Mouse (Mus musculus): Measurements from ENCODE around the gene Unc79. TPM values are rescaled to one million over a fixed set of nuclear protein-coding genes. Genes with fewer than 3 reads are reported as not detected.
A peak's percentile ranks its signal among the peaks of the same experiment; 100 is the strongest.

Gene Unc79
- polyA plus RNA-seq, 1 experiment from 2014 or later, result 5.2 TPM

- ATAC-seq (ENCODE audit: low FRiP score), result no peak
- H3K4me1 ChIP-seq, result no peaks in the 10 kb centered on the region
- H3K4me3 ChIP-seq, result no peak overlapping the region
- no peaks in the 10 kb centered on the region for H3K27me3 ChIP-seq
- no peak overlapping the region for H3K27ac ChIP-seq
- H3K9me3 ChIP-seq (replicated peaks), result no peaks in the 10 kb centered on the region
- H3K36me3 ChIP-seq, result peaks cover 11% of the 10 kb centered on the region; the same call in 1 of the 2 replicates
- H3K9ac ChIP-seq, result no peak overlapping the region
- H3K4me2 ChIP-seq (replicated peaks), result no peak overlapping the region
- WGBS, result 18% methylated on average over 7 of the region's 7 CpGs
These were observed 234.4 kb downstream of the Unc79 start for GRCm38 (mm10) chr12:103183057-103183456.

GRCm38 (mm10) chr12:103187020-103187419 is 238.4 kb downstream of the Unc79 start:
- no peak for ATAC-seq (ENCODE audit: low FRiP score)
- WGBS, result 85% methylated on average over 7 of the region's 7 CpGs

GRCm38 (mm10) chr12:103188223-103188622 is 239.6 kb downstream of the Unc79 start:
- no peak overlapping the region for H3K4me2 ChIP-seq (replicated peaks)
- no peak overlapping the region for H3K9ac ChIP-seq
- H3K36me3 ChIP-seq, result no peaks in the 10 kb centered on the region
- no peak overlapping the region for H3K4me3 ChIP-seq
- H3K9me3 ChIP-seq (replicated peaks), result no peaks in the 10 kb centered on the region
- no peak overlapping the region for H3K27ac ChIP-seq
- peaks cover 2% of the 10 kb centered on the region; the same call in 1 of the 2 replicates for H3K4me1 ChIP-seq
- WGBS, result 84% methylated on average over 8 of the region's 8 CpGs
- ATAC-seq (ENCODE audit: low FRiP score), result no peak
- H3K27me3 ChIP-seq, result no peaks in the 10 kb centered on the region

More at GRCm38 (mm10) chr12:103187020-103187419, 238.4 kb downstream of the Unc79 start:
- Histone ChIP-seq H3K4me2 (replicated peaks) (no peak overlapping the region), H3K9me3 (replicated peaks) (no peaks in the 10 kb centered on the region), H3K4me1 (peaks cover 2% of the 10 kb centered on the region; the same call in 1 of the 2 replicates), H3K36me3 (0 out of 2 replicates have a peak, but pooled peaks cover 2% of the 10 kb centered on the region), H3K4me3 (no peak overlapping the region), H3K27me3 (no peaks in the 10 kb centered on the region), H3K27ac (no peak overlapping the region), H3K9ac (no peak overlapping the region)

DNA sequence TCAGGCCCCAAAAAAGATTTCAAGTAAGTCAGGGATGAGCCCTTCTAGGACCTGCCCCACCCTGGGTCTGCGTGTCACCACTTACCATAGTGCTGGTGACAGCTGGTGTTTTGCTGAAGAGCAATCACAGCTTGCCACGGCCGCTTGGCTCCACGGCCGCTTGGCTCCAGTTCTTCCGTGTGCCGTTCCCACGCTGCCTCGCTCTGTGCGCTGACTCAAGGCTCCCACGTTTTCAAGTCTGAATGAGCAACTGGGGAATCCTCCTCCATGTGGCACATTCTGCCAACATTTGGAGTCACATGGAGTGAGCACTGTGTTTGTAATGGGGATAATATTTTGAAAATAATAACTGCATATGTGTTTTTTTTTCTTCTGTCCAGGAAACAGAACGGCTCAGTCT is 241.1 kb downstream of the Unc79 start:
- WGBS, result 79% methylated on average over 12 of the region's 12 CpGs
- no peaks in the 10 kb centered on the region for H3K9me3 ChIP-seq (replicated peaks)
- no peaks in the 10 kb centered on the region for H3K36me3 ChIP-seq
- no peak overlapping the region for H3K27ac ChIP-seq
- ATAC-seq (ENCODE audit: low FRiP score), result no peak
- no peaks in the 10 kb centered on the region for H3K27me3 ChIP-seq
- no peak overlapping the region for H3K4me2 ChIP-seq (replicated peaks)
- H3K4me3 ChIP-seq, result no peak overlapping the region
- peaks cover 2% of the 10 kb centered on the region; the same call in 1 of the 2 replicates for H3K4me1 ChIP-seq
- H3K9ac ChIP-seq, result no peak overlapping the region

DNA sequence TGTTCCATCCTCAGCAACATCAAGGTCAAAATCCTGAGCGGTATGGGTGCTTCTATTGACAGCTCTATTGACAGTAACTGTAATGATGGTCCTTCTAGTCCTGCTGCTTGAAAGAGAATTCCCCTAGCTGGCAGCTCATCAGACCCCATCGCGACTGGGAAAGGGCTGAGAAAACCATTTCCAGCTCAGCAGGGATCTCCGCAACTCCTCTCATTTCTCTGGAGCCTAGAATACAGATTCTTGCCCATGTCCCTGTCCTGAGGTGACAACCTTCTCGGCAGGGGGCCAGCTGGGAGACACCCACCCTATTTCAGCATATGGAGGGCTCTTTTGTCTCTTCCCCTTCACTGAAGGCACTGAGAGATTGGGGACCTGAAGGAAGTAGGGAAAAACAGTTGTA is 244.3 kb downstream of the Unc79 start:
- Histone ChIP-seq H3K4me2 (replicated peaks) (no peak overlapping the region), H3K27ac (no peak overlapping the region), H3K36me3 (no peaks in the 10 kb centered on the region), H3K9me3 (replicated peaks) (no peaks in the 10 kb centered on the region), H3K9ac (no peak overlapping the region), H3K27me3 (no peaks in the 10 kb centered on the region), H3K4me1 (peaks cover 2% of the 10 kb centered on the region; the same call in 1 of the 2 replicates), H3K4me3 (no peak overlapping the region)
- WGBS, result 61% methylated on average over 5 of the region's 5 CpGs
- ATAC-seq (ENCODE audit: low FRiP score), result no peak

DNA sequence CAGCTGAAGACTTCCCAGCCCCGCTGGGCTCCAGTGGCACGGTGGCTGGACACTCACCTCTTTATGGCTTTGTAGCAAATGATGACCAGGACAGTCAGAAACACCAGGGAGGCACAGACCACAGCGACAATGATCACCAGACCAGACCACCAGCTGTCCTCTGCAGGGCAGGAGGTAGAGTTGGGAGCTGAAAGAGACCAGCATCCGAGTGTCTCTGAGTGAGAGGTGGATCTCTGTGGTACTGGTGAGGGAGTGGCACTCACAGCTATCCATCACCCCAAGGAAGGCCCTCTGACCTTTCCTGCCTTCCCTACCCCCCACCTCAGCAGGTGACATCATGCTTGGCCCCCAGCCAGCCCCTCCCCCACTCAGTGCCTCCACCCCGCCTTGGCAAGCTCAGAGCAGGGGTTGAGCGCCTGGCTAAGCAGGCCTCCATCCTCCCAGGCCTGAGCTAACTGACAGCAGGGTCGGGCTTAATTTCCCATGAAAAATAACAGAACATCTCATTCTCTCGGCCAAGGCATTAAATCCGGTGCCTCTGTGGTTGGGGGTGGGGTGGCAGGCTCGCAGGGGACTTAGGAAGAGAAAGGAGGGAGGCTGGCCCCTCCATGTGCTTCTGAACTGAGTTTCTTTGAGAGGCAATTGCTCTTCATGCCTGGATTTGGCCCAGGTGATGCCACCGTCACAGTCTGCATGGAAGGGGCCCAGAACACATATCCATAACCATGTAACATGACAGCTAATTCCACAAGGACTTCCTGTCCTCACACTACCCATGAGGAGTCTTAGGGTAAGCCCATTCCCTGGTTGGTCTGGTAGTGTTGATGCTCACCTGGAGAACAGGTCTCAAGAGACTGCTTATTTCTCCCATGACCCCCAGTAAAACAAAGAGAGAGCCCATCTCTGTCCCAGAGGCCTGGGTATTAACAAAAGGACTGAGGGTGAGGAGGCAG is 254.2 kb downstream of the Unc79 start:
- H3K9ac ChIP-seq, result peak overlapping the region; percentile 23; the same call in 1 of the 2 replicates
- WGBS, result 22% methylated on average over 11 of the region's 11 CpGs
- ATAC-seq (ENCODE audit: low FRiP score), result peak; percentile 80

GRCm38 (mm10) chr12:103205561-103205960 is 256.9 kb downstream of the Unc79 start:
- H3K9me3 ChIP-seq (replicated peaks), result no peaks in the 10 kb centered on the region
- no peak overlapping the region for H3K4me3 ChIP-seq
- H3K27ac ChIP-seq, result no peak overlapping the region
- H3K4me2 ChIP-seq (replicated peaks), result no peak overlapping the region
- no peak overlapping the region for H3K9ac ChIP-seq
- WGBS, result 71% methylated on average over 7 of the region's 7 CpGs
- H3K27me3 ChIP-seq, result no peaks in the 10 kb centered on the region
- H3K36me3 ChIP-seq, result no peaks in the 10 kb centered on the region
- no peak for ATAC-seq (ENCODE audit: low FRiP score)
- peaks cover 14% of the 10 kb centered on the region for H3K4me1 ChIP-seq

More for the DNA sequence above, 254.2 kb downstream of the Unc79 start:
- H3K36me3 ChIP-seq, result no peaks in the 10 kb centered on the region
- H3K4me3 ChIP-seq, result no peak overlapping the region
- peaks cover 14% of the 10 kb centered on the region for H3K4me1 ChIP-seq
- no peak overlapping the region for H3K4me2 ChIP-seq (replicated peaks)
- H3K9me3 ChIP-seq (replicated peaks), result no peaks in the 10 kb centered on the region
- H3K27me3 ChIP-seq, result no peaks in the 10 kb centered on the region
- peak overlapping the region; percentile 68 for H3K27ac ChIP-seq

- Histone ChIP-seq H3K9me3 (replicated peaks) (no peaks in the 10 kb centered on the region), H3K9ac (no peak overlapping the region), H3K36me3 (no peaks in the 10 kb centered on the region), H3K4me2 (replicated peaks) (no peak overlapping the region), H3K4me3 (no peak overlapping the region), H3K27ac (no peak overlapping the region), H3K4me1 (peaks cover 7% of the 10 kb centered on the region), H3K27me3 (no peaks in the 10 kb centered on the region)
- no peak for ATAC-seq (ENCODE audit: low FRiP score)
- 92% methylated on average over 7 of the region's 7 CpGs for WGBS
These were observed 260.9 kb downstream of the Unc79 start for GRCm38 (mm10) chr12:103209581-103209980.

GRCm38 (mm10) chr12:103211078-103211477 is 262.4 kb downstream of the Unc79 start:
- Histone ChIP-seq H3K9me3 (replicated peaks) (no peaks in the 10 kb centered on the region), H3K9ac (no peak overlapping the region), H3K4me1 (peaks cover 17% of the 10 kb centered on the region), H3K4me3 (no peak overlapping the region), H3K27ac (no peak overlapping the region), H3K27me3 (no peaks in the 10 kb centered on the region), H3K36me3 (no peaks in the 10 kb centered on the region), H3K4me2 (replicated peaks) (no peak overlapping the region)
- 47% methylated on average over 5 of the region's 5 CpGs for WGBS
- ATAC-seq (ENCODE audit: low FRiP score), result no peak

DNA sequence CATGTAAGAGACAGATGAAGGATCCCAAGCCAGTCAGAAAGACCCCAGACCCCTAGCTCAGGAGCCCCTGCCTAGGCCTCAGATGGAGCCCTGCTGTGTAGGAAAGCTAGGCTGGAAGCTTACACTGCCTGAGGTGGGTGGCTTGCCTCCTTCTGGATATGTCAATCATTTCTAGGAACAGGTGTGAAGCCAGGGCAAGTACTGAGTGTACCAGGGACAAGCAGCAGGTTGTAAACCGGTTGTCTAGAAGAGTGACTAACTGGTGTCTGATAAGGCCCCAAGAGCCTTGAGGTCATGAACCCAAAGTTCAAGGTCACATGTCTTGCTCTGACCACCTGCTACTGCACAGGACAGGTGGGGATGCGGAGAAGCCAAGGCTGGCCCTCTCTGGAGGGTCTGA is 264.9 kb downstream of the Unc79 start:
- Histone ChIP-seq H3K9me3 (replicated peaks) (no peaks in the 10 kb centered on the region), H3K9ac (no peak overlapping the region), H3K4me3 (no peak overlapping the region), H3K4me1 (peaks cover 17% of the 10 kb centered on the region), H3K27me3 (no peaks in the 10 kb centered on the region), H3K36me3 (no peaks in the 10 kb centered on the region), H3K4me2 (replicated peaks) (no peak overlapping the region), H3K27ac (no peak overlapping the region)
- 96% methylated on average over 2 of the region's 2 CpGs for WGBS
- no peak for ATAC-seq (ENCODE audit: low FRiP score)

DNA sequence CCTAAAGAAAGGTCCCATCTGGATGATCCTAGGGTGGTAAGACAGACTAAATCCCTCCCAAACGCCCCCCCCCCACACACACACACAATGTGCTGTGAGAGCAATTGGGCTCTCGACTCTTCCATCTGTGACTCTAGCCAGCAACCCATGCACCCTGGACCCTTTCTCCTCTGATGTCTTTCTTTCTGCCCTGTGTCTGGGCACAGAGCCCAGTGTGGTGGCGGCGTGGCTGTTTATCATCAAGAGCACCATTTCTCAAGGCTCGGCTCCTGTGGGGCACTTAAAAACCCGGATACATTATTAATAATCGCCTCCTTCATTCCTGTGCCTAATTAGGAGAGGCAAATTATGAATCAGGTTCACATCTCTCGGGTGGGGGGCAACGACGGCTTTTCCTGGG is 265.6 kb downstream of the Unc79 start:
- Histone ChIP-seq H3K9ac (no peak overlapping the region), H3K4me1 (peaks cover 17% of the 10 kb centered on the region), H3K9me3 (replicated peaks) (no peaks in the 10 kb centered on the region), H3K4me3 (no peak overlapping the region), H3K36me3 (no peaks in the 10 kb centered on the region), H3K4me2 (replicated peaks) (no peak overlapping the region), H3K27ac (0 out of 2 replicates have a peak overlapping the region, but pooled peaks have one; percentile 31), H3K27me3 (no peaks in the 10 kb centered on the region)
- ATAC-seq (ENCODE audit: low FRiP score), result peak; percentile 51; the same call in 1 of the 2 replicates
- WGBS, result 60% methylated on average over 10 of the region's 10 CpGs

- Histone ChIP-seq H3K9me3 (replicated peaks) (no peaks in the 10 kb centered on the region), H3K4me1 (peaks cover 17% of the 10 kb centered on the region), H3K4me3 (no peak overlapping the region), H3K36me3 (no peaks in the 10 kb centered on the region), H3K27me3 (no peaks in the 10 kb centered on the region), H3K4me2 (replicated peaks) (no peak overlapping the region), H3K9ac (no peak overlapping the region), H3K27ac (0 out of 2 replicates have a peak overlapping the region, but pooled peaks have one; percentile 31)
- no peak for ATAC-seq (ENCODE audit: low FRiP score)
- WGBS, result 80% methylated on average over 2 of the region's 2 CpGs
These were observed 266.1 kb downstream of the Unc79 start for GRCm38 (mm10) chr12:103214797-103215196.
